Mouse (Mus musculus): ENCODE measurements around the gene Gxylt1. TPM values are rescaled to one million over a fixed set of nuclear protein-coding genes. Genes with fewer than 3 reads are reported as not detected.
A peak's percentile ranks its signal among the peaks of the same experiment; 100 is the strongest.
"Not testable (repeated sequence)": the region's sequence is repeated elsewhere in the genome, so short reads cannot be mapped to it uniquely, and the experiment has no call there.

Gene Gxylt1
- total RNA-seq (2017), result 21.4 and 24.7 TPM in 2 replicates

GRCm38 (mm10) chr15:93274679-93275583, at the start of gene Gxylt1:
TSS of gene Gxylt1 (minus strand) at chr15:93275179.
- peak; percentile 89 for ATAC-seq (replicated peaks in 1 of 2; ENCODE audit: insufficient read depth in 1 of 2, low FRiP score in 2 of 2, low TSS enrichment in 1 of 2, low read depth in 1 of 2, poor library complexity in 2 of 2, severe bottlenecking in 2 of 2)

- ATAC-seq (replicated peaks in 1 of 2; ENCODE audit: insufficient read depth in 1 of 2, low FRiP score in 2 of 2, low TSS enrichment in 1 of 2, low read depth in 1 of 2, poor library complexity in 2 of 2, severe bottlenecking in 2 of 2), result peak; percentile 46 to 53; a peak in 3 of 4 replicates
Measured at GRCm38 (mm10) chr15:93318781-93319180, 43.8 kb upstream of the Gxylt1 start.

GRCm38 (mm10) chr15:93310304-93310703, 35.3 kb upstream of the Gxylt1 start:
- ATAC-seq (replicated peaks in 1 of 2; ENCODE audit: insufficient read depth in 1 of 2, low FRiP score in 2 of 2, low TSS enrichment in 1 of 2, low read depth in 1 of 2, poor library complexity in 2 of 2, severe bottlenecking in 2 of 2), result not testable (repeated sequence)

- peak; percentile 55 to 61 for ATAC-seq (replicated peaks in 1 of 2; ENCODE audit: insufficient read depth in 1 of 2, low FRiP score in 2 of 2, low TSS enrichment in 1 of 2, low read depth in 1 of 2, poor library complexity in 2 of 2, severe bottlenecking in 2 of 2)
Measured at GRCm38 (mm10) chr15:93298197-93298596, 23.2 kb upstream of the Gxylt1 start.

DNA sequence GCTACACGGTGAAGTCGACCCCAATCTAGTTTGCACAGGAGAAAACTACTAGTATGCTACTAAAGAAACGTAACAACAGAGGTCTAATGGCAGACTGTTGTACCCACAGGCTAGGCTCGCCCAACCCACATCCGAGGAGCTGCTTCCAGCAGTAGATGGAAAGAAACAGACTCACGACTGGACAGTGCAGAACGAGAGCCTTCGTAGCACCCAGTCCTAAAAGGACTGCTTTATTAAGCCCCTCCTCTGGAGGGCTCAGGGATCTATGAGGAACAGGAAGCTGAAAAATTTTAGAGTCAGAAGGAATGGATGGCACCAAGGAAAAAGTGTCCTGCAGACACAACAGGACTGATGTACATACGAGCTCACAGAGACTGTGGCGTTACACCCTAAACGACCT, 19.5 kb upstream of the Gxylt1 start:
- ATAC-seq (replicated peaks in 1 of 2; ENCODE audit: insufficient read depth in 1 of 2, low FRiP score in 2 of 2, low TSS enrichment in 1 of 2, low read depth in 1 of 2, poor library complexity in 2 of 2, severe bottlenecking in 2 of 2), result peak; percentile 18 to 27; a peak in 2 of 4 replicates

DNA sequence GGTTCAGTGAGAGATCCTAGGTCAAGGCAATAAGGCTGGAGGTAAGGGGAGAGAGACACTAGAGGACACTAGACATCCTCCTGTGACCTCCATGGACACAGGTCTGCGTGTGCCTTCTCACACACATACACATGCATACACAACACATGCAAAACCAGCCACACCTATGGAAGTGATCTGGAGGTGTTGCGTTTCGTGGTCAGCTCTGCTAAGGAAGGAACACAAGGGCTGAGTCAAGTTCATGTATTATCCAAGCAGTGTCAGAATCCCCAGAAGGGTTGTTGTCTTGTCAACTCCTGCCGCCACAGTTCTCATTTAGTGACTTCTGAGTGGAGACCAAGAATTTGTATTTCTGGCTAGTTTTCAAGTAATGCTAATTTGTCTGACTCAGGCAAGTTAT, 13.3 kb upstream of the Gxylt1 start:
- ATAC-seq (replicated peaks in 1 of 2; ENCODE audit: insufficient read depth in 1 of 2, low FRiP score in 2 of 2, low TSS enrichment in 1 of 2, low read depth in 1 of 2, poor library complexity in 2 of 2, severe bottlenecking in 2 of 2), result no peak

DNA sequence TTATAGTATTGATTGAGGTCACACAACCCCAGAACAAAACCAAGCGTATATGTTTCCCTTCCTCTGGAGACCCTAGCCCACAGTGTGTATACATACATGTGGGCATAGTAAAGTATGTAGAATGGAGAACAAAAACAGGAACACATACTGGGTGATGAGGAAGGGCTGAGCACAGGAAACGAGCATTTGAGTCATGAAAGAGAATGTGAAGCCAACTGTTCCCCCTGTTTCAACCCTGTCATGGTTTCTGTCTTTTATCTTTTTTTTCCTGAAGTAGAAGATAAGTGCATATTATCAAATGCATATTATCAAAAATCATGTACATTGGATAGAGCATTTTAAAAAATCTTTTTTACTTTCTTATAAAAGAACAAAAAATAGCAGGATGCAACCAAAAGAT, 12.6 kb upstream of the Gxylt1 start:
- ATAC-seq (replicated peaks in 1 of 2; ENCODE audit: insufficient read depth in 1 of 2, low FRiP score in 2 of 2, low TSS enrichment in 1 of 2, low read depth in 1 of 2, poor library complexity in 2 of 2, severe bottlenecking in 2 of 2), result peak; percentile 55 to 66; a peak in 3 of 4 replicates

DNA sequence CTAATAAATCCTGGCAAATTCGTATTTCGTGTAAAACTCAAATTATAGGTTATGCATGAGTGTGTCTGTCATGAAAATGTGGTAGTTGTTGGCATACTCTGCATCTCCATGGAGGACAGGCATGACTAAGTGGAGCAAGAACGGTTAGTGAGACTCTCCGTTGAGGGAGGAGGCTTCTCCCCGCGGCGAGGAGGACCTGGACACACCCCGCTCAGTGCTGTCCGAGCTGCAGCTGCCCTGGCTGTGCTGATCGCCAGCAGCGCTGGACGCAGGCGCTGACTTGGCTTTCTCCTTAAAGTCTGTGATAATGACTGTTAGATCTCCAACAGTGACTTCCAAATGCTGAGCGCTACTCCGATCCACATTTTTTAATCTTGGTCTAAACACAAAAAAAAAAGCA, 10.3 kb upstream of the Gxylt1 start:
- ATAC-seq (replicated peaks in 1 of 2; ENCODE audit: insufficient read depth in 1 of 2, low FRiP score in 2 of 2, low TSS enrichment in 1 of 2, low read depth in 1 of 2, poor library complexity in 2 of 2, severe bottlenecking in 2 of 2), result no peak

DNA sequence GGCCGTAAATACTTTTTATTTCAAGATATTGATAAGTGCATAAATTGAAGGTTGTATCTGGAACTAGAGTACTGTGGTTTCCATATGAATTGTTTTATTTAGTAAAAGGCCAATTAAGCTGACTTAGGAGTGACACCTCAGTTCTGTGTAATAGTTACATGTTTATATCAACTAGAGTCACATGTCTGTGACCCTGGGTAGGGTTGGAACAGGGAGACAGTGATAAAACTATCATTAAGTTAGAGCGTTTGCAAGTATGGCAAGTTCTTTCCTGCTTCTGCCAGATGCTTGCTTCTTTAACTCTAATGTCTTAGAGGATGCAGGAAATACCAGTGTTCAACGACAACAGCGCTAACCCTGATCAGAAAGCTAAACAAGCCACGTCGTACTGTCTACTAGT, 9.3 kb upstream of the Gxylt1 start:
- no peak for ATAC-seq (replicated peaks in 1 of 2; ENCODE audit: insufficient read depth in 1 of 2, low FRiP score in 2 of 2, low TSS enrichment in 1 of 2, low read depth in 1 of 2, poor library complexity in 2 of 2, severe bottlenecking in 2 of 2)

GRCm38 (mm10) chr15:93283349-93283748, 8.4 kb upstream of the Gxylt1 start:
- ATAC-seq (replicated peaks in 1 of 2; ENCODE audit: insufficient read depth in 1 of 2, low FRiP score in 2 of 2, low TSS enrichment in 1 of 2, low read depth in 1 of 2, poor library complexity in 2 of 2, severe bottlenecking in 2 of 2), result peak; percentile 28 to 47; a peak in 2 of 4 replicates

DNA sequence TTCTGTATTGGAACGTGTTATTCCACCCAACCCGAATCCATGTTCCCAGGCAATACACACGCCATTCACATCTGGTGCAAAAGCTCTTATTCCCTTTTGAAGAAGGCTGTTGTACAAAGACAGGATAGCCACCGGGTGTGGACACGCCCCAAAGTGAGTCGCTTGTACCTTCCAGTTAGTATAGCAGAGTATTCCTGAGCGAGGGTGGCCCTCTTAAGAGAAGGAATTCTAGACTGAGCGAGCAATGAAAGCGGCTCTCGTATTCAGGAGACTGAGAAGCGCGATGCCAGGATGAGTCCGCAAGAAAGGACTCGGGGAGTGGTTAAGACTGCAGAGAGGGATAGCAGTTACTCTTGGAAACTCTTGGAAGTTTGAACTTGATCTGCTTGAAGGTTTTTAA, 1.3 kb upstream of the Gxylt1 start:
- peak in 1 of 2 experiments; percentile 8; a peak in 1 of 4 replicates for ATAC-seq (replicated peaks in 1 of 2; ENCODE audit: insufficient read depth in 1 of 2, low FRiP score in 2 of 2, low TSS enrichment in 1 of 2, low read depth in 1 of 2, poor library complexity in 2 of 2, severe bottlenecking in 2 of 2)

DNA sequence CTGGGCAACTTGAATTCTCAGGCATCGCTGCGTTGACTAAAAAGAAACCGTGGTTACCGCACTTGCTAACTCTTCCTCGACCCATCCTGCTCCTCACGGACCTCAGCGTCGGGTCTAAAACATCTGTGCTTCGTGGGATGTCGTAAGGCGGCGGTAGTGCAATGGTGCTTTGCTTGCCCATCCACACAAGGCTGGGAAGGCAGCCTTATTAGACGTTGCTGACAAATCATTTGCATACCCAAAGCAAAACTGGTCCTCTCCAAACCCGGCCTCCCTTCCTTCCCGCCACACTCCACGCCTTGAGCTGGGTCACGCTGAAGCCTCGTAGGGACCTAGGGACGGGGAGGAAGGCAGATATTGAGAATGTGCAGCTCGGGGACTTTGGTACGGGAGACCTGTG, 644 bp upstream of the Gxylt1 start:
- peak; percentile 53 to 61 for ATAC-seq (replicated peaks in 1 of 2; ENCODE audit: insufficient read depth in 1 of 2, low FRiP score in 2 of 2, low TSS enrichment in 1 of 2, low read depth in 1 of 2, poor library complexity in 2 of 2, severe bottlenecking in 2 of 2)

DNA sequence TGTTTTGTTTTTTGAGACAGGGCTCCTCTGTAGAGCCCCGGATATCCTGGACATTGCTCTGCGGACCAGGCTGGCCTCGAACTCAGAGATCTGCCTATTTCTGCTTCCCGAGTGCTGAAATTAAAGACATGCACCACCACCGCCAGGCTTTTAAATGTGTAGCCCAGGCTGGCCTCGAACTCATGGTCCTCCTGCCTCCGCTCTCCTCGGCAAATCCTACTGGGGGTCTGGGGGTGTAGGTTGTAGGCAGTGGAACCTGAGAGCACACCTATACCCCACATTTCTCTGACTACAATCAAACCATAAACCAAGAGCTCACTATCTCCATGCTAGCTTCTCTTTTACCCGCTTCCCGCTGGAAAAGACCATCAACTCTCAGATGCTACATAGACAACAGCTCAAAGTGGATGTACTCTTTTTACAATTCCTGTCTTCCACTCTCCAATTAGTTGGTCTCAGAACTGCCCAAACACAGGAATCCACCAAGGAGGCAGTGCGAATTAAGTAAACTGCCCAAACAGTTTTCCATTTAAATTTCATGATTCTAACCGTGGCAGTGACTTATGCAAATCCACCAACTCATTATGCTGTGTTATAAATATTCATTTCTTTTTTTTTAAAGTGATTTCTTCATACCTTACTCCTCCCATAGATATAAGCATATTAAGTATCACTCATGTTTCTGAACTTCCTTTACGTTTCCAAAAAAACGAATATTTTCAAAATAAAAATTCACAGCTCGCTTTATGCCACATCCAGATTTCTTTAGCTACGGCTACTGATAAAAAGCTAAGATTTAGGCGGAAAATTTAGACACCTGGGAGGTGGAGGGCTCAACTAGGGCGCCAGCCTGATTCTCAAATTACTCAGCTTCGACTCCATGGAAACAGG, 946 bp downstream of the Gxylt1 start:
- no peak for ATAC-seq (replicated peaks in 1 of 2; ENCODE audit: insufficient read depth in 1 of 2, low FRiP score in 2 of 2, low TSS enrichment in 1 of 2, low read depth in 1 of 2, poor library complexity in 2 of 2, severe bottlenecking in 2 of 2)

- ATAC-seq (replicated peaks in 1 of 2; ENCODE audit: insufficient read depth in 1 of 2, low FRiP score in 2 of 2, low TSS enrichment in 1 of 2, low read depth in 1 of 2, poor library complexity in 2 of 2, severe bottlenecking in 2 of 2), result no peak
Measured at GRCm38 (mm10) chr15:93272948-93273347, 2.0 kb downstream of the Gxylt1 start.

GRCm38 (mm10) chr15:93270289-93270855, 4.6 kb downstream of the Gxylt1 start:
- peak; percentile 43 to 67 for ATAC-seq (replicated peaks in 1 of 2; ENCODE audit: insufficient read depth in 1 of 2, low FRiP score in 2 of 2, low TSS enrichment in 1 of 2, low read depth in 1 of 2, poor library complexity in 2 of 2, severe bottlenecking in 2 of 2)

GRCm38 (mm10) chr15:93269572-93269971, 5.4 kb downstream of the Gxylt1 start:
- ATAC-seq (replicated peaks in 1 of 2; ENCODE audit: insufficient read depth in 1 of 2, low FRiP score in 2 of 2, low TSS enrichment in 1 of 2, low read depth in 1 of 2, poor library complexity in 2 of 2, severe bottlenecking in 2 of 2), result no peak

GRCm38 (mm10) chr15:93268001-93268400, 7.0 kb downstream of the Gxylt1 start:
- ATAC-seq (replicated peaks in 1 of 2; ENCODE audit: insufficient read depth in 1 of 2, low FRiP score in 2 of 2, low TSS enrichment in 1 of 2, low read depth in 1 of 2, poor library complexity in 2 of 2, severe bottlenecking in 2 of 2), result peak; percentile 47 to 63

- ATAC-seq (replicated peaks in 1 of 2; ENCODE audit: insufficient read depth in 1 of 2, low FRiP score in 2 of 2, low TSS enrichment in 1 of 2, low read depth in 1 of 2, poor library complexity in 2 of 2, severe bottlenecking in 2 of 2), result no peak
Measured at GRCm38 (mm10) chr15:93267479-93267878, 7.5 kb downstream of the Gxylt1 start.

Data from hematopoietic stem cell, adult 5-6 weeks (primary cell).